Mouse (Mus musculus) cortical plate, adult 2 months (tissue): Measurements from ENCODE around the gene Btg1. TPM values are rescaled to one million over a fixed set of nuclear protein-coding genes. Genes with fewer than 3 reads are reported as not detected.

ENCODE experiments used
- H3K27ac ChIP-seq: fragments of 200-500 bp; 2 replicates; pipeline ENCODE4 v1.5.1; 2012; ENCODE audit warnings: low read length, control low read depth, inconsistent platforms; ENCODE audit not compliant: insufficient read depth
- H3K4me1 ChIP-seq: fragments of 200-500 bp; 2 replicates; pipeline ENCODE4 v1.6.1; 2011; ENCODE audit warnings: low read length; ENCODE audit not compliant: control insufficient read depth, insufficient read depth
- H3K4me3 ChIP-seq: fragments of 200-500 bp; 2 replicates; pipeline ENCODE4 v1.5.1; 2011; ENCODE audit warnings: mild to moderate bottlenecking, low read length, control low read depth; ENCODE audit not compliant: insufficient read depth
- CTCF ChIP-seq: fragments of 200-500 bp; IDR thresholded peaks from 2 replicates; pipeline ENCODE4 v1.5.1; 2011; ENCODE audit warnings: mild to moderate bottlenecking, control low read depth, low read length; ENCODE audit not compliant: insufficient read depth; ENCODE audit errors: extremely low read depth
- POLR2A ChIP-seq: fragments of 200-500 bp; IDR thresholded peaks from 2 replicates; pipeline ENCODE4 v1.6.1; 2011; ENCODE audit warnings: mild to moderate bottlenecking, low read length, control low read depth; ENCODE audit not compliant: insufficient read depth; ENCODE audit errors: extremely low read depth
- polyA plus RNA-seq: library from polyadenylated mRNA; depleted of rRNA; stranded (reverse); fragments of >200 nt; gene quantifications from 2 replicates; pipeline ENCODE4 v1.2.3, GENCODE M21; 2012

Gene Btg1
- polyA plus RNA-seq, 1 experiment, result 18.6 TPM

GRCm38 (mm10) chr10:96586881-96587217 is 30.0 kb upstream of the Btg1 start:
- Histone ChIP-seq H3K27ac (no peak overlapping the region), H3K4me3 (no peak overlapping the region), H3K4me1 (no peaks in the 10 kb centered on the region)
- TF ChIP-seq CTCF, result no peak
- no peak for TF ChIP-seq POLR2A

DNA sequence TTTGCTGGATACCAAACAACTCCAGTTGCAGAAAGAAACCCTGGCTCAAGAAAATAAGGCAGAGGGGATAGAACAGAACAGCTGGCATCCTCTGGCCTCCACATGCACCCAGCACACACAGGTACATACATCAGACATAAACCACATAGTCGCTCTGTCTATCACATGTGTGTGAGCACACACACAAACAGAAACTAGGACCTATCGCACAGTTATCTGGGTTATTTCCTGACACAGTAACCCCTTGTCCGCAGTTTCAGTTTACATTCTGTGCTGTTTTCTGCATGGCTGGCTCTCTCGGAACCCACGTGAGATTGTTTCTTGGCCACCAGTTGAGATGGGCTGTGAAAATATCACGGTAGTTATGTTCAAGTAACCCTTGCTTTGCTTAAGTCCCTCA is 28.6 kb upstream of the Btg1 start:
- Histone ChIP-seq H3K27ac (no peak overlapping the region), H3K4me3 (no peak overlapping the region), H3K4me1 (no peaks in the 10 kb centered on the region)
- TF ChIP-seq CTCF, result no peak
- TF ChIP-seq POLR2A, result no peak

GRCm38 (mm10) chr10:96589781-96590180 is 27.0 kb upstream of the Btg1 start:
- H3K4me3 ChIP-seq, result no peak overlapping the region
- H3K27ac ChIP-seq, result no peak overlapping the region
- no peaks in the 10 kb centered on the region for H3K4me1 ChIP-seq
- TF ChIP-seq POLR2A, result no peak
- TF ChIP-seq CTCF, result no peak

GRCm38 (mm10) chr10:96592089-96592488 is 24.7 kb upstream of the Btg1 start:
- TF ChIP-seq POLR2A (no peak), CTCF (no peak)
- Histone ChIP-seq H3K4me1 (no peaks in the 10 kb centered on the region), H3K4me3 (no peak overlapping the region), H3K27ac (no peak overlapping the region)

GRCm38 (mm10) chr10:96595435-96596132 is 21.2 kb upstream of the Btg1 start:
- TF ChIP-seq POLR2A, result no peak
- TF ChIP-seq CTCF, result no peak
- Histone ChIP-seq H3K4me1 (no peaks in the 10 kb centered on the region), H3K27ac (no peak overlapping the region)

GRCm38 (mm10) chr10:96596411-96596810 is 20.4 kb upstream of the Btg1 start:
- TF ChIP-seq CTCF, result no peak
- no peak for TF ChIP-seq POLR2A
- H3K4me3 ChIP-seq, result no peak overlapping the region
- H3K4me1 ChIP-seq, result no peaks in the 10 kb centered on the region

More at GRCm38 (mm10) chr10:96595435-96596132, 21.2 kb upstream of the Btg1 start:
- no peak overlapping the region for H3K4me3 ChIP-seq

DNA sequence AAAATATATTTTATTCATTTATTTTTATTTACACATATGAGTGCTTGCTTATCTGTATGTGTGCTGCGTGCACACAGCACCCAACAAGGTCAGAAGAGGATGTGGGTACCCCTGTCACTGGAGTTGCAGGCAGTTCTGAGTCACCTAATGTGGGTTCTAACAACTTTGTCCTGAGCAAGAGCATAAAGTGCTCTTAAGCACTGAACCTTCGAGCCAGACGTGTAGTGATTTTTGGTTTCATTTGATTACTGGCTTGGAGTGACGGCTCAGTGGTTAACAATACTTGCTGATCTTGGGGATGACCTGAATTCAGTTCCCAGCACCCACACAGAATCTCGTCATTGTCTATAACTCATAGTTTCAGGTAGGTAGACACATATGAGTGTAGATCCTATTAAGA is 17.2 kb upstream of the Btg1 start:
- Histone ChIP-seq H3K27ac (no peak overlapping the region), H3K4me1 (no peaks in the 10 kb centered on the region), H3K4me3 (no peak overlapping the region)
- TF ChIP-seq POLR2A (no peak), CTCF (no peak)

More at GRCm38 (mm10) chr10:96596411-96596810, 20.4 kb upstream of the Btg1 start:
- H3K27ac ChIP-seq, result no peak overlapping the region

DNA sequence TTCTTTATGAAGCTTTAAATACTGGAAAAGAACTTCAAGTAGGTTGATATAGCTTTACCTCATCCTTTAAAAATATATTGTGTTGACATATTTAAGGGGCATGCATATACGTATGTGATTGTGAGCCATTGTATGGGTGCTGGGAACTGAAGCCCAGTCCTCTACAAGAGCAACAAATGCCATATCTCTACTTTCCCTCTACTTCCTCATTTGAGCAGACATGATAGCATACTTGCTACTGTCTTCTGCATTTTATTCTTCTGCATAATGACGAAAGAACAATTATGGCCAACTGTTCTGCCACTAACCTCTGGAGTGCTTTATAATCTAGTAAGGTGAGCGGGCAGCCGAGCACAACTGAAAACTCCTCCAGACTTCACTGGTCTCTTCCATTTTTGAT is 15.1 kb upstream of the Btg1 start:
- Histone ChIP-seq H3K4me1 (no peaks in the 10 kb centered on the region), H3K27ac (no peak overlapping the region), H3K4me3 (no peak overlapping the region)
- no peak for TF ChIP-seq CTCF
- TF ChIP-seq POLR2A, result no peak

- TF ChIP-seq POLR2A, result no peak
- TF ChIP-seq CTCF, result no peak
- no peak overlapping the region for H3K27ac ChIP-seq
- H3K4me3 ChIP-seq, result no peak overlapping the region
- H3K4me1 ChIP-seq, result no peaks in the 10 kb centered on the region
These were observed 14.5 kb upstream of the Btg1 start for GRCm38 (mm10) chr10:96602339-96602738.

DNA sequence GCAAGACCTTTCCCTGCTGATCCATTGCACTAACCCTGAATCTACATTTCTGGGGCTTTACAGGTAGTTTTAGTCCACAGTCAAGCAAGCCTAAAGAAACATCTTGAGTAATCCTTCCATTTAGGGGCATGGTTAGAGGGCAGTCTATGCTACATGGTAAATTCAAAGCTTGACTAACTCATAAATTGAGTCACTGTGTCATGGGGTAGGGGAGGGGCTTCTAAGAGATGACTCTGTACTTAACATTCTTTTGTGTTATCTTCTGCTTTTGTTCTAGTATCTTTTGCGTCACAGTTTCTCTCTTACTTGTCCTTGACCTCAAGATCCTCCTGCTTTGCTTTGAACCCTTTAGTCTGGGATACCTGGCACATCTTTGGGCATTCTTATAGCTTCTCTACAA is 11.6 kb upstream of the Btg1 start:
- Histone ChIP-seq H3K27ac (no peak overlapping the region), H3K4me1 (no peaks in the 10 kb centered on the region), H3K4me3 (no peak overlapping the region)
- TF ChIP-seq CTCF (no peak), POLR2A (no peak)

GRCm38 (mm10) chr10:96605856-96606255 is 10.9 kb upstream of the Btg1 start:
- Histone ChIP-seq H3K27ac (no peak overlapping the region), H3K4me3 (no peak overlapping the region), H3K4me1 (no peaks in the 10 kb centered on the region)
- no peak for TF ChIP-seq POLR2A
- TF ChIP-seq CTCF, result no peak

DNA sequence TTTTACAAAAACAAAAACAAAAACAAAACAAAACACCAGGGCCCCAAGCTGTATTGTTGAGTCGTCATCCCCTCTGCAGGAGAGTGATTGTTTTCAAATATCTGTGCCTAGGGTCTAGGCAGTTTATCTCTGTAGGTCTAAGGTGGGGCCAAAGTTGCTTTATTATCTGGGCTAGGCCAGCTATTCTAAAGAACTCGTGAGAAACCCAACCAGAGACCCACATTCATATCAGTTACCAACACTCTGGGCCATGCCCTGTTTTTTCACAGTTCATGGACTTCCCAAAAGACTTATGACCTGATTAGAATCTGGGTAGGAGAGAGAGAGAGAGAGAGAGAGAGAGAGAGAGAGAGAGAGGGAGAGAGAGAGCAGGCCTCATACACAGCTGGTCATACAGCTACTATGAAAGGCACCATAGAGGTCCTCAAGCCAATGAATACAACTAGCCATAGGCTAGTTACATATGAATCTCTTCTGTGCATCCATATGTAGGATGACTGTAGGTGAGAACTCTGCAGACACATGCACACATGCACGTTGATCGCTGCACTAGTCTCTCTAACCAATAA is 9.1 kb upstream of the Btg1 start:
- TF ChIP-seq POLR2A (no peak), CTCF (no peak)
- Histone ChIP-seq H3K4me3 (no peak overlapping the region), H3K4me1 (no peaks in the 10 kb centered on the region), H3K27ac (no peak overlapping the region)
